Mouse (Mus musculus): Measurements from ENCODE around the gene Wdtc1.

DNA sequence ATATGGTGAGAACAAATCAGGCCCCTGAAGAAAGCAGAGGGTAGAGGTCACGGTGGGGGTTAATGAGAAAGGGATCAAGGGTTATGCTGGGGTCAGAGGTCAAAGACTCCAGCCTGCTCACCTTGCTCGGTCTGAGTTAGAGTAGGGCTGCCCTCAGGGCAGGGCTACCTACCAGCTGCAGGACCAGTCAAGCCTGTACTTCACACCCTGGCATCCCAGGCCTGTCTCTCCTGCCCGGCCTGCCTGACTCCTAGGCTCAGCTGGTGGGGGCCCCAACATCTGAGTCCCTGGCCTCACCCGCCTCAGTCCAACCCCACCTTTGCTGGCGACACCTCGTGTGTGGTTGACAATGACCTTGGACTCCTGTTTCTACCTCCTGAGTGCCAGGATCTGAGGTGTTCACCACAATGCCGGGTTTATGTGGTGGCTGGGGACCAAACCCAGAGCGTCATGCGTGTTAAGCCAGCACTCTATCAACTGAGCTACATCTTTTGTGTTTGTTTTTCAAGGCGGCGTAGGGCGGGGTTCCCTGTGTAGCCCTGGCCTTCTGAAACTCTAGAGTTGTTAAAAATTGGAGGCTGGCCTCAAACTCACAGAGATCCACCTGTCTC is 95.4 kb downstream of the Wdtc1 start:
- no peak for TF ChIP-seq CTCF (IDR thresholded peaks at IDR 0.05; ENCODE audit: low read depth)
- TF ChIP-seq EP300 (IDR thresholded peaks at IDR 0.05; ENCODE audit: low read depth) = no peak

All from heart, postnatal 0 days (tissue).